Mouse (Mus musculus): ENCODE measurements at regions not wholly inside any gene's neighbourhood (a gene's known extent, or its start where the extent isn't known, plus 50 kb on each side); places are given as distances from the start of the nearest gene placed in this dataset.

- Histone ChIP-seq H3K9me3 (ENCODE audit: low read length) (no peaks in the 10 kb centered on the region), H3K27me3 (ENCODE audit: insufficient read depth, low read length) (no peaks in the 10 kb centered on the region), H3K36me3 (ENCODE audit: insufficient read depth) (no peaks in the 10 kb centered on the region), H3K4me2 (ENCODE audit: low read depth) (no peak overlapping the region), H3K4me1 (ENCODE audit: insufficient read depth) (0 out of 2 replicates have a peak, but pooled peaks cover 7% of the 10 kb centered on the region), H3K27ac (ENCODE audit: low read depth, low read length) (no peak overlapping the region), H3K9ac (no peak overlapping the region), H3K4me3 (ENCODE audit: low read depth, low read length) (no peak overlapping the region)
- DNase-seq (no peak), ATAC-seq (no peak)
- WGBS: 88% methylated on average over 10 of the region's 10 CpGs
- TF ChIP-seq CTCF (IDR thresholded peaks at IDR 0.05; ENCODE audit: low read depth): no peak
Observed at GRCm38 (mm10) chr6:145302105-145302504, 52.1 kb upstream of the Kras start.

- H3K27me3 ChIP-seq (ENCODE audit: insufficient read depth, low read length): no peaks in the 10 kb centered on the region
- ATAC-seq (no peak), DNase-seq (no peak)
- H3K4me1 ChIP-seq (ENCODE audit: insufficient read depth): 0 out of 2 replicates have a peak, but pooled peaks cover 7% of the 10 kb centered on the region
- no peaks in the 10 kb centered on the region for H3K9me3 ChIP-seq (ENCODE audit: low read length)
- H3K4me3 ChIP-seq (ENCODE audit: low read depth, low read length): no peak overlapping the region
- H3K36me3 ChIP-seq (ENCODE audit: insufficient read depth): no peaks in the 10 kb centered on the region
- H3K9ac ChIP-seq: no peak overlapping the region
- H3K27ac ChIP-seq (ENCODE audit: low read depth, low read length): no peak overlapping the region
- WGBS: 33% methylated on average over 6 of the region's 6 CpGs
- H3K4me2 ChIP-seq (ENCODE audit: low read depth): no peak overlapping the region
- TF ChIP-seq CTCF (IDR thresholded peaks at IDR 0.05; ENCODE audit: low read depth): no peak
Observed at GRCm38 (mm10) chr6:145300266-145300858, 50.3 kb upstream of the Kras start.

Data from forebrain, postnatal 0 days (tissue).